Mouse (Mus musculus): ENCODE results near the gene Pdk2. TPM values are rescaled to one million over a fixed set of nuclear protein-coding genes. Genes with fewer than 3 reads are reported as not detected.

Gene Pdk2
- polyA plus RNA-seq, 1 experiment from 2014 or later, result 15.2 TPM

DNA sequence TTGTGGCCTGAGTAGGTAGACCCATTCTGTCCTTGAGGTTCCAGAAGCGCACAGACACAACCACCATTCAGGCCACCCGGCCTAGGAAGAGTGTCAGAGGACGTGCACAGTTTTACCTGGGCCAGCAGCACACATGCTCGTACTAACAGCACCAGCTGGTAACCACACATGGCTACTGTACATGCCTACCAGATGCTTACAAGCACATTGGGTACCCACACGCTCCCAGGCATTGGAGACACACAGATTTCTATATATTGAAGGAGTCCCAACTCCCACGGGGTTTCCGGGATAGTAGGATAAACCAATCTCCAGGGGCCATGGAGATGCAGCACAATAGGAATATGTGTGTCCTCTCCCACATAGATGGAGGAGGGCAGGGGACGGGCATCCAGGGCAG is 38.4 kb downstream of the Pdk2 start:
- Histone ChIP-seq H3K36me3 (peaks cover 84% of the 10 kb centered on the region), H3K27ac (no peak overlapping the region), H3K4me3 (no peak overlapping the region), H3K4me1 (replicated peaks) (peaks cover 82% of the 10 kb centered on the region), H3K9me3 (no peaks in the 10 kb centered on the region), H3K27me3 (ENCODE audit: insufficient read depth, poor library complexity, severe bottlenecking) (no peaks in the 10 kb centered on the region)
- no peak for DNase-seq (ENCODE audit: low spot score)
- 96% methylated on average over 8 of the region's 8 CpGs for WGBS

GRCm38 (mm10) chr11:95001584-95002347 is 39.4 kb downstream of the Pdk2 start:
- Histone ChIP-seq H3K4me1 (replicated peaks) (peaks cover 78% of the 10 kb centered on the region), H3K27me3 (ENCODE audit: insufficient read depth, poor library complexity, severe bottlenecking) (no peaks in the 10 kb centered on the region), H3K36me3 (peaks cover 93% of the 10 kb centered on the region), H3K4me3 (no peak overlapping the region), H3K9me3 (no peaks in the 10 kb centered on the region), H3K27ac (peak overlapping the region; percentile 67)
- 90% methylated on average over 21 of the region's 21 CpGs for WGBS
- DNase-seq (ENCODE audit: low spot score), result no peak

GRCm38 (mm10) chr11:95001058-95001457 is 40.1 kb downstream of the Pdk2 start:
- H3K4me1 ChIP-seq (replicated peaks), result peaks cover 77% of the 10 kb centered on the region
- H3K36me3 ChIP-seq, result peaks cover 100% of the 10 kb centered on the region

GRCm38 (mm10) chr11:95000548-95000947 is 40.6 kb downstream of the Pdk2 start:
- peaks cover 77% of the 10 kb centered on the region for H3K4me1 ChIP-seq (replicated peaks)

More at GRCm38 (mm10) chr11:95001058-95001457, 40.1 kb downstream of the Pdk2 start:
- Histone ChIP-seq H3K9me3 (no peaks in the 10 kb centered on the region), H3K27me3 (ENCODE audit: insufficient read depth, poor library complexity, severe bottlenecking) (no peaks in the 10 kb centered on the region), H3K27ac (peak overlapping the region; percentile 78), H3K4me3 (peak overlapping the region; percentile 5; the same call in 1 of the 2 replicates)
- 2% methylated on average over 8 of the region's 8 CpGs for WGBS
- DNase-seq (ENCODE audit: low spot score), result peak; percentile 85

DNA sequence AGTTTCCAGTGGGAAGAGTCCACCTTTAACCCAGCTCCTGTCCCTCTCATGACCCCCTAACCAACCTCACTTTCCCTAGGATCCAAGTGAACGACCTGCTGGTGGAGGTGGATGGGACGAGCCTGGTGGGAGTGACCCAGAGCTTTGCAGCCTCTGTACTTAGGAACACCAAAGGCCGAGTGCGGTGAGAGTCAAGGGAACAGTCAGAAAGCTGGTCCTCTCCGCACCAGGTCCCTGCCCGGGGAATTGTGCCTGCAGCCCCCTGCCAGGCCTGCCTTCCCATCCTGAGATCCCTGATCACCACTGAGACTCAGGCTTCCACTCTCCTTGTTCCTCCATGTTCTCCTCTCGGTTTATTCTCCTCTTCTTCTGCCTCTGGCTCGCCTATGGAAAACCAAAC is 41.0 kb downstream of the Pdk2 start:
- H3K27me3 ChIP-seq (ENCODE audit: insufficient read depth, poor library complexity, severe bottlenecking), result no peaks in the 10 kb centered on the region
- H3K9me3 ChIP-seq, result no peaks in the 10 kb centered on the region
- peak overlapping the region; percentile 78 for H3K27ac ChIP-seq
- peak overlapping the region; percentile 5; the same call in 1 of the 2 replicates for H3K4me3 ChIP-seq
- H3K4me1 ChIP-seq (replicated peaks), result peaks cover 77% of the 10 kb centered on the region
- DNase-seq (ENCODE audit: low spot score), result no peak
- WGBS, result 76% methylated on average over 8 of the region's 8 CpGs
- peaks cover 98% of the 10 kb centered on the region for H3K36me3 ChIP-seq

More at GRCm38 (mm10) chr11:95000548-95000947, 40.6 kb downstream of the Pdk2 start:
- no peak for DNase-seq (ENCODE audit: low spot score)
- Histone ChIP-seq H3K36me3 (peaks cover 100% of the 10 kb centered on the region), H3K4me3 (peak overlapping the region; percentile 5; the same call in 1 of the 2 replicates), H3K27me3 (ENCODE audit: insufficient read depth, poor library complexity, severe bottlenecking) (no peaks in the 10 kb centered on the region), H3K9me3 (no peaks in the 10 kb centered on the region), H3K27ac (peak overlapping the region; percentile 78)
- WGBS, result 58% methylated on average over 4 of the region's 4 CpGs

DNA sequence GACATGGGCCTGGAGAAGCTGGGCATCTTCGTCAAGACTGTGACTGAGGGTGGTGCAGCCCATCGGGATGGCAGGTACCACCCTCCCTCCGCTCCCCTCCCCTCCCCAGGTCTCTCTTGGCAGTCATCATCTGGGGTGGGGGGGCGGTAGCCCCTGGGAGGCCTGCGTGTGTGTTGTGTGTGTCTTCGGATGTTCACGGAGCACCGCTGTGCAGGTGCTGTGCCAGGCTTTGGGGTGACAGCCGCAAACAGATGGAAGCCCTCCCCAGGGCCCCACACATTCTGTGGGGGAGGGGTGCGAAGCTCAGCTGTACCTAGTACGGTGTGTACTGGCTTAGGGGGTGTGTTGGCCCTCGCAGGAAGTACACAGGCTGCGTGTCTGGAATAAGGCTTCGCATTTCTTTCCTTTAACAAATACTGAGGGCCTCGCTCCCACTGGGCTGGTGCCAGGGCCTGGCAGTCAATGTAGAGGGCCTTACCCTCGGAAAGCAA is 43.1 kb downstream of the Pdk2 start:
- Histone ChIP-seq H3K4me1 (replicated peaks) (peaks cover 81% of the 10 kb centered on the region), H3K27me3 (ENCODE audit: insufficient read depth, poor library complexity, severe bottlenecking) (no peaks in the 10 kb centered on the region), H3K36me3 (peaks cover 89% of the 10 kb centered on the region), H3K4me3 (peak overlapping the region; percentile 9; the same call in 1 of the 2 replicates), H3K9me3 (no peaks in the 10 kb centered on the region), H3K27ac (peak overlapping the region; percentile 72; the same call in 1 of the 2 replicates)
- no peak for DNase-seq (ENCODE audit: low spot score)
- WGBS, result 89% methylated on average over 16 of the region's 16 CpGs

DNA sequence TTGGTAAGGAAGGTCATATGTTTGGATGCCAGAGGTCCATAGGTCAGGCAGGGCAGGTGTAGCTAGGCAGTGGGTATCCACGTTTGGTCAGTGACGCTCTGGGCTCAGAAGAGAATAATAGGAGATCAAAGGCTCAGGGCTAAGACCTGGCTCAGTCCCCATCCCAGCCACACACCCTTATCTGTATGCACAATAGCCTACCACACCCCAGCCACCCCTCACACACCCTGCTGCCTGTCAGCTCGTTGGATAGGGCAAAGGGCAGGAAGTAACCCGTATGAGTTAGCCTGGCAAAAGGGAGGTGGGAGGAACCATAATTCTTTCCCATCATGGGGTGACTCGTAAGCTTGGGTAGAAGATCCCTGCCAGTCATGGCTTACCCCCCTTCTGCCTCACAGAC is 43.6 kb downstream of the Pdk2 start:
- 72% methylated on average over 5 of the region's 5 CpGs for WGBS
- H3K4me1 ChIP-seq (replicated peaks), result peaks cover 86% of the 10 kb centered on the region
- 0 out of 2 replicates have a peak overlapping the region, but pooled peaks have one; percentile 9 for H3K4me3 ChIP-seq
- H3K9me3 ChIP-seq, result no peaks in the 10 kb centered on the region
- H3K27me3 ChIP-seq (ENCODE audit: insufficient read depth, poor library complexity, severe bottlenecking), result no peaks in the 10 kb centered on the region
- peak overlapping the region; percentile 72 for H3K27ac ChIP-seq
- peaks cover 85% of the 10 kb centered on the region for H3K36me3 ChIP-seq
- no peak for DNase-seq (ENCODE audit: low spot score)

DNA sequence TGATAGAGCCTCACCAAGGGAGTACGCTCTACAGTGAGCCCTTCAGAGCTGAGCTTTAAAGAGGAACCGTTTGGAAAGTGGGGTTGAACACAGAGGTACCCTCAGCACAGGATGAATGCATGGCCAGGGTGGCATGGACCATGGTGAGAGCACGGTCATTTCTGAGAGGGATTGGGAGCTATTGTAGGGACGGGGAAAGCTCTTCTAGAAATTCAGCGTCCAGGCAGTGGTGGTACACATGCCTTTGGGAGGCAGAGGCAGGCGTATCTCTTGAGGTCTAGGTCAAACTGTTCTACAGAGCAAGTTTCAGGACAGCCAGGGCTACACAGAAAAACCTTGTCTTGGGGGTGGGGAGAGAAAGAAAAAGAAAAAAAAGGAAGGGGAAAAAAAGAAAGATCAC is 44.2 kb downstream of the Pdk2 start:
- WGBS, result 92% methylated on average over 6 of the region's 6 CpGs
- Histone ChIP-seq H3K4me3 (no peak overlapping the region), H3K27ac (peak overlapping the region; percentile 64; the same call in 1 of the 2 replicates), H3K9me3 (no peaks in the 10 kb centered on the region), H3K4me1 (replicated peaks) (peaks cover 88% of the 10 kb centered on the region), H3K36me3 (peaks cover 78% of the 10 kb centered on the region), H3K27me3 (ENCODE audit: insufficient read depth, poor library complexity, severe bottlenecking) (no peaks in the 10 kb centered on the region)
- no peak for DNase-seq (ENCODE audit: low spot score)

DNA sequence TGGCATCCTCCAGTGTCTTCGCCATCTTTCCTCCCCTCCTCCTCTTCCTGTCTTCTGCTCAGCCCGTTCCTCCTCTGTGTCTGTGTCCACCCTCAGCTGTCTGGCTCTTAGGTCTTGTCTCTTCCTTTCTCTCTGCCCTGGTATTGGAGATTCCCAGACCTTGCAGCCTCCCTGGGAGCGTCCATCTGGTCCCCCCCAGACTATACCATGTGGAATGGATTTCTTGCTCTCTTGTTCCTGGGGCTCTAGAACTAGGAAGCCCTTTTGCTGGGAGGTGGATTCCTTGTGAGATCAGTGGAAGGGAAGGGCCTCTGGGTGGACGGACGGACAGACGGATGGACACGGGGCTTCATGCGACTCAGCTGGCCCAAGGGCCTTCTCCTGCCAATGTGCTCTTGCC is 45.1 kb downstream of the Pdk2 start:
- H3K27ac ChIP-seq, result peak overlapping the region; percentile 36; the same call in 1 of the 2 replicates

GRCm38 (mm10) chr11:94994947-94995772 is 46.0 kb downstream of the Pdk2 start:
- H3K4me3 ChIP-seq, result peak overlapping the region; percentile 96
- DNase-seq (ENCODE audit: low spot score), result no peak
- H3K27me3 ChIP-seq (ENCODE audit: insufficient read depth, poor library complexity, severe bottlenecking), result no peaks in the 10 kb centered on the region
- H3K36me3 ChIP-seq, result peaks cover 60% of the 10 kb centered on the region
- H3K27ac ChIP-seq, result peak overlapping the region; percentile 98
- no peaks in the 10 kb centered on the region for H3K9me3 ChIP-seq
- WGBS, result 89% methylated on average over 11 of the region's 11 CpGs
- H3K4me1 ChIP-seq (replicated peaks), result peaks cover 84% of the 10 kb centered on the region

More for the DNA sequence above, 45.1 kb downstream of the Pdk2 start:
- Histone ChIP-seq H3K27me3 (ENCODE audit: insufficient read depth, poor library complexity, severe bottlenecking) (no peaks in the 10 kb centered on the region), H3K4me1 (replicated peaks) (peaks cover 87% of the 10 kb centered on the region), H3K4me3 (peak overlapping the region; percentile 96; the same call in 1 of the 2 replicates), H3K36me3 (peaks cover 70% of the 10 kb centered on the region), H3K9me3 (no peaks in the 10 kb centered on the region)
- DNase-seq (ENCODE audit: low spot score), result no peak
- 90% methylated on average over 8 of the region's 8 CpGs for WGBS

- no peaks in the 10 kb centered on the region for H3K27me3 ChIP-seq (ENCODE audit: insufficient read depth, poor library complexity, severe bottlenecking)
- WGBS, result 61% methylated on average over 10 of the region's 10 CpGs
- peak overlapping the region; percentile 98 for H3K27ac ChIP-seq
- H3K4me1 ChIP-seq (replicated peaks), result peaks cover 84% of the 10 kb centered on the region
- DNase-seq (ENCODE audit: low spot score), result no peak
- H3K4me3 ChIP-seq, result peak overlapping the region; percentile 96
- H3K36me3 ChIP-seq, result peaks cover 52% of the 10 kb centered on the region
- H3K9me3 ChIP-seq, result no peaks in the 10 kb centered on the region
Observed at GRCm38 (mm10) chr11:94994208-94994814, 46.8 kb downstream of the Pdk2 start.

All from hindbrain, embryonic 10.5 days (tissue).